Mouse (Mus musculus) hindlimb bud, embryonic 11.5 days (tissue): ENCODE results near the gene Mdm4.
A peak's percentile ranks its signal among the peaks of the same experiment; 100 is the strongest.

Experiments used
- DNase-seq: peaks from one replicate; pipeline ENCODE4 v3.0.0-alpha.2; 2012; ENCODE audit warnings: low read depth, low spot score; ENCODE audit errors: extremely low spot score

Gene Mdm4

DNA sequence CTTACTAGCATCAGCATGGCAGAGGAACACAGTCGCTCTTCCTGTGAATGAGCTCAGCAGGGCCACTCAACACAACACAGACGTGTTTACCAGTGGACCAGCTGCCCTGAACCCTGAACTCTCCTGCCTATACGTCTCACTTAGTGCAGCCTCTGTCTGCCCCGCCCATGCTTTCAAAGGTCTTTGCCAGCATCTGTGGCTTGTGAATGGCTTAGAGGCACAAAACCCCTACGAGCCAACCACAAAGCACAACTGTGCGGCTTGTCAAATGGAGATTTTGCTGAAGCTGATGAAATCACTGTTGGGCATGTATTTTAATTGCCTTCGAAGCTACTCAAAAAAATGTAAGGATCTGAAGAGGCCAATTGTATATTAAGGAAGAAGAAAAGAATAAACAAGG lies 82.5 kb downstream of the Mdm4 start:
- no peak for DNase-seq

GRCm38 (mm10) chr1:132945826-132946225 lies 84.5 kb downstream of the Mdm4 start:
- DNase-seq: peak; percentile 26

GRCm38 (mm10) chr1:132938975-132939374 lies 91.4 kb downstream of the Mdm4 start:
- no peak for DNase-seq

GRCm38 (mm10) chr1:132937296-132938030 lies 92.9 kb downstream of the Mdm4 start:
- DNase-seq: no peak

DNA sequence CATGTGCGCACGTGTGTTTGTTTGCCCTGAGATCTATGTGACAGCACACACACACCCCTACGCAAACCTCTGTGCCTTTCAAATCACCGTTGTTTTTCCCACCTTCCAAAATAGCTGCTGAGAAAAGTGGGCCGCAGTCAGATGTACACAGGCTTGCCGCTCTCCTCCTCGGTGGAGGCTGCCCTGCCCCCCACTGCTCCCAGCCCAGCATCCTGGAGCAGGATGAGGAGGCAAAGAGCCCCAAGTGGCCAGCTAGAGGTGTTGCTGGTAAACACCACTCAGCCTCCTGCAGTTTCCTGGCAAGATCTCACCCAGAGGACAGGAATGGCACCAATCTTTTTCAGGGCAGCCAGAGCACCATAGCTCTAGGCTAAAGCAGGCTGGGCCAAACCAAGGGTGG lies 95.5 kb downstream of the Mdm4 start:
- no peak for DNase-seq

DNA sequence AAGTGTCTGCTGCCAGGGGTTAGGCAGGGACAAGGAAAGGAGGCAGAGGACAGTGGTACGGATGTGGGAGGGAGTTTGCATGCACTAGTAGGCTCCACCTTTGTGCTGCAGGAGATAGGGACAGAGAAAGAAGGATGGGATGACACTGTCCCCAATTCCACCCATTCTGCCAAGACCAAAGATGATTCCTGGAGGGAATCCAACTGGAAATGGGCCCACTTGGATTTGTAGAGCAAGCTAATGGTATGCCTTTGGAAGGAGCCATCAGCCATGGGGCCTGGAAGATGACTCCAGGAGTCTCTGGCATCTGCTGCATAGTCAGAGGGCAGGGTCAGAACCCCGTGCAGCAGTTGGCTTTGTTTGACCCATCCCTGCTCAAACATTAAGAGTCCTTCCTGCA lies 97.9 kb downstream of the Mdm4 start:
- DNase-seq: no peak

- DNase-seq: no peak
Observed at GRCm38 (mm10) chr1:132930291-132930690, 100.1 kb downstream of the Mdm4 start.

GRCm38 (mm10) chr1:132928907-132929250 lies 101.5 kb downstream of the Mdm4 start:
- DNase-seq: no peak

- no peak for DNase-seq
Observed at GRCm38 (mm10) chr1:132928032-132928906, 102.1 kb downstream of the Mdm4 start.

GRCm38 (mm10) chr1:132925270-132925669 lies 105.1 kb downstream of the Mdm4 start:
- no peak for DNase-seq

- DNase-seq: no peak
Observed at GRCm38 (mm10) chr1:132922257-132922656, 108.1 kb downstream of the Mdm4 start.

GRCm38 (mm10) chr1:132921071-132921470 lies 109.3 kb downstream of the Mdm4 start:
- DNase-seq: no peak

DNA sequence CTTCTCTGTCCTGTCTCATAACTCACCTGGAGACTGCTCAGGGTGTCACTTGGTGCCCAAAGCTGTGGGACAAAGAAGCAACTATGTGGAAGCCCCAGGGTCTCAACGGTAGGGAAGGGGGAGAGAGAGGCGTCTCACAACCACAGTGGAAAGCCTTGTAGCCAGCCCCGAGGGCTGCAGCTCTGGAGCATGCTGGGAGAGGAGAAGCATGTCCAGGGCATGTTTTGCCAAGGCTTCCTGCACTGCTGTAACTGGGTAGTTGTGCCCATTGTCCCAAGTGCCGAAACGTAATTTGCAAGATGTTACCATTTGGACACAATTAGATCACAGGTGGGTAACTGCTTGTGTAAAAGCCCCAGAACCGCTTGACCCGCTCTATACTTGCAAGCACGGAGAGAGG lies 111.1 kb downstream of the Mdm4 start:
- no peak for DNase-seq

- DNase-seq: no peak
Observed at GRCm38 (mm10) chr1:132918117-132918680, 112.2 kb downstream of the Mdm4 start.

DNA sequence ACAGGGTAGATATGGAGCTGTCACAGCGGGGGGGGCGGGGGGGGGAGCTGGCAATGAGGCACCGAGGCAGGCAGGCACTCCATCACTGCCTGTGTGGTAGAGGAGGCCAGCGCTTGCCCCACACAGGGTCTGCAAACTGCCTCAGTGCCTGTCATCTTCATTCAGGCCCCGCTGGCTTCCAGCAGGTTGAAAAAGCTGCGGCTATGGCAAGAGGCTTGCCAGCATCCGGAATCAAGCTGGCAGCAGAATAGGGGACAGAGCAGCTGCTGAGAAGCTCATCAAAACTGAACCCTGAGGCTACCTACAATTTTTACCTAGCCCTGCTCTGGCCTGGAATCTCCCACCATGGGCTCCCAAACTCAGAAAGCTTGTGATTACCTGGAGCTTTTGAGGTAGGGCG lies 112.8 kb downstream of the Mdm4 start:
- DNase-seq: no peak

- no peak for DNase-seq
Observed at GRCm38 (mm10) chr1:132915849-132916493, 114.4 kb downstream of the Mdm4 start.

DNA sequence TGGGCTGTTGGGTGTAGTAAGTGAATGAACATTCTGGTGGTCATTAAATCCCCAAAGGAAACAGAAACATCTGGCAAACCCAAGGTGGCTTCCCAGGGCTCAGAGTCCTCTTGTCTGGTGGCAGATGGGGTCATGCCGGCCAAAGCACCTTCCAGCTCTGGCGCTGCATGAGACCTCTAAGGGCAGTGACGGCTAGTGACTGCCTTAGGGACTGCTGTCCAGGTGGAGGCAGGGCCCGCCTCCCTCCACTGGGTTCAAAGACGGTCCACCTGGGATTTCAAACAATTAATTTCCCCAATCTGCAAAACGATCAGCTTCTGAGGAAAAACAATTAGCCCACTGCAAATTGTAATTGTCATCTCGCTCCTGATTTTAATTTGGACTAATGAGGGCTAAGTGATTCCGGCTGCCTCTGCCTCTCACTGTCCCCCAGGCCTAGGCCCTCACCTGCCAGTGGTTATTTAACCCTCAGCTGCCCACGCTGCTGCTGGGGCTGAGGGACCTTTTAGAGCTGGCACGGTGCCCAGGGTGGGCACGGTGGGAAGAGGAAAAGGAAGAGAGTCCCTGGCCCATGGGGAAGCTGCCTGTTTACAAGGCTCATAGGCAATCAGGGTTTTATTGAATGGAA lies 119.8 kb downstream of the Mdm4 start:
- DNase-seq: no peak

- DNase-seq: no peak
Observed at GRCm38 (mm10) chr1:132909951-132910350, 120.4 kb downstream of the Mdm4 start.
